Mouse (Mus musculus) embryonic fibroblast, embryonic 13.5 days (primary cell): Measurements from ENCODE around the gene Lhx2.

Experiments
- CTCF ChIP-seq: IDR thresholded peaks from 2 replicates; pipeline ENCODE4 v1.5.1; 2011; ENCODE audit warnings: mild to moderate bottlenecking, control low read depth, low read length, moderate library complexity, borderline replicate concordance; ENCODE audit not compliant: insufficient read depth
- POLR2A ChIP-seq: IDR thresholded peaks from 2 replicates; pipeline ENCODE4 v1.6.1; 2011; ENCODE audit warnings: low read depth, mild to moderate bottlenecking, control low read depth, low read length, moderate library complexity

DNA sequence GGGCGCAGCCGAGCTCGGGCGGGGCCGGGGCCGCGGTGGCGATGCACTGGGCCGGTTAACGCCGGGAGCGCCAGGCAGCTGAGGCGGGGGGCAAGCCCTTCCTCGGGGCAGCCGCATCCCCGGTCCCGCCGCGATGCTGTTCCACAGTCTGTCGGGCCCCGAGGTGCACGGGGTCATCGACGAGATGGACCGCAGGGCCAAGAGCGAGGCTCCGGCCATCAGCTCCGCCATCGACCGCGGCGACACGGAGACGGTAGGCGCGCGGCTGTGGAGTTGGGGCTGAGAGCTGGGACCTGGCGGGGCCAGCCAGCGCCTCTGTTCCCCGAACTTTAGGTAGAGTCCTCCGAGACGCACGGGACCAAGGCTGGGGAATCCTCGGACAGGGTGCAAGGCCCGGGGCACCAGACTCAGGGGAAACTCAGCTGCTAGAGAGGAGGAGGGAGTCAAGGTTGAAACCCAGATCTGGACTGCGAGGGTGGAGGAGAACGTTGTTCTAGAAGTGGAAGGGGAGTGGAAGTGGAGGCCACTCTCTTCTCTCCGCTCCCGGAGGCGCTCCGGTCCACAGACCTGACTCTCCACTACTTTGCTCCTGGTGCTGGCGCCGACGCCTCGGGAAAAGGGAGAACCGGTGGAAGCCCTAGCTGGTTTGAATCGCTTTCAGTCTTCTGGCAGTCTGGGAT is 12.7 kb downstream of the Lhx2 start:
- TF ChIP-seq POLR2A (no peak), CTCF (no peak)
